Mouse (Mus musculus) MN1 (cell line): ENCODE data around the gene Btn2a2.

ENCODE experiments used
- DNase-seq: peaks from one replicate; pipeline ENCODE4 v3.0.0-alpha.2; 2016; ENCODE audit warnings: low spot score

Gene Btn2a2

DNA sequence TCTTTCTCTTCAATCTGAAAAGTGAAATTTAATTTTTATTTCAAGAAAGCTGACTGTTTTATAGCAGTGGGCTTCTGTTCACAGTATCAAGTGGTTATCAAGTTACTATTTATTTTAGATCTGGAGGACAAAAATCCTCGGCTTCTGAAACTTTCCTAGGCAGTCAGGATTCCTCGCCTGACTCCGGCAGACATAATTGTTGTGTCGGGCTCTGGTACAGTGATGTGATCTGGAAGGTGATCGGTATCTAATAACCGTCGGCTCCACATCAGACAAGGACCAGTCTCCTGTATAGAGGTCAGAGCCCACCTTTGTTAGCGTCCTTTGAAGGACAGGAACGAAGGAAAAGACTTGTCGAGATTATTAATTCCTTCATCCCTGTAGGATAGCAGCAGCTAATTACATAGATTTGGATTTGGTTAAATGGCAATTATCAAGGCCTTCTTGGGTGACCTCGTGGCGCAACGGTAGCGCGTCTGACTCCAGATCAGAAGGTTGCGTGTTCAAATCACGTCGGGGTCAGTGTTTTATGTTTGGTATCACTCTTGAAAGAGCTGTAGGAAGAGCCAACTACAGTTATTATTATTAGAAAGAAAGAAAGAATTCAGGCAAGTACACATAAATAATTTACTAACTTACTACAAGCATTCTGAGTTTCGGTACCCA lies 9.1 kb upstream of the Btn2a2 start:
- DNase-seq = peak; percentile 72

GRCm38 (mm10) chr13:23495526-23495925 lies 6.9 kb upstream of the Btn2a2 start:
- DNase-seq = no peak

DNA sequence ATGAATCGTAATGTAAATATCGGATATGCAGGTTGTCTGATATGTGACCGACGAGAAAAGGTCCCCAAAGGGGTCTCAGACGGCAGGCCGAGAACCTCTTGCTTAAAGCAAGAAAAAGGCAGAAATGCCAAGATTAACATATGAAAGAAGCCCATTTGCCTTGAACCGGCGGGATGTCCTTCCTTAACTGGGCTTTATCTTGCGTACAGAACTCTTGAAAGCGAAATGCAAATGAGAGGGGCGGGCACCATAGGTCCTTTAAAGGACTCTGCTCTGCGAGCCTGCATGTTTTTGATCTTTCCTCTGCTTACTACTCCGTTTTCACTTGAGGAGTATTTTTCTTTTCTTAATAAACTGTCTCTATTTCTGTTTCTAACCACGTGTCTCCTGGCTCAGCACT lies 3.3 kb upstream of the Btn2a2 start:
- DNase-seq = no peak

DNA sequence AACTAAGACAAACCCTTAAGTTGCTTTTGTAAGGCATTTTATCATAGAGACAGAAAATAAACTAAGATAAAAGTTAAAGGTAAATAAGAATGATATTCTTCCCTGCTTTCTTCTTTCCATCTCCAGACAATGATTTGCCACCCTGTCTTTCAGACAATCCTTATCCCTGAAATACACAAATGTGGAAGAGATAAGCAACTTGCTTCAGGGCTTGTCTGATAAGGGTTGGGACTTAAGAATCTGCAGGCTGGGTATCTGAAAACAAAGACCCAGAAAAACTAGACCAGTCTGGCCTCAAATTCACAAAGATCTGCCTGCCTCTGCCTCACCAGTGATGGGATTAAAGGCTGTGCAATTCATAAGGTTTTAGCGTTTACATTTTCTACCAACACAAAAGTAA lies 2.6 kb upstream of the Btn2a2 start:
- no peak for DNase-seq

- no peak for DNase-seq
Measured at GRCm38 (mm10) chr13:23490863-23491262, 2.2 kb upstream of the Btn2a2 start.

GRCm38 (mm10) chr13:23485271-23485670 lies 3.4 kb downstream of the Btn2a2 start:
- no peak for DNase-seq

DNA sequence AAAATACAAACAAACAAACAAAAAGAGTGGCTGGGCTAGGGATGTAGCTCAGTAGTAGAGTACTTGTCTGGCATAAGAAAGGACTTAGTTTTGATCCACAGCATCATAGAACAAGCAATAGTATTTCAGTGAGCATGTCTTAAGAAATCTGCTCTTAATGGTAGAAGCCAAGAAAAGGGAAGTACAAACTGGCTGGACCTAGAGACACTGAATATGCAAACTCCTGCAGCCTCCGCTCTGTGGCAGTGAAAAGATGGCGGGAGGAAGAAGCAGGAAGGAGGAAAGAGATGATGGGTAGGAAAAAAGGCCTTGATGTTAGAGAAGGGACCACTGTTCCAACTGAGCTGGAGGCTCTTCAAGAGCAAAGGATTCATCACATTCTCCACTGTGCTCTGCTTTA lies 5.5 kb downstream of the Btn2a2 start:
- DNase-seq = no peak

DNA sequence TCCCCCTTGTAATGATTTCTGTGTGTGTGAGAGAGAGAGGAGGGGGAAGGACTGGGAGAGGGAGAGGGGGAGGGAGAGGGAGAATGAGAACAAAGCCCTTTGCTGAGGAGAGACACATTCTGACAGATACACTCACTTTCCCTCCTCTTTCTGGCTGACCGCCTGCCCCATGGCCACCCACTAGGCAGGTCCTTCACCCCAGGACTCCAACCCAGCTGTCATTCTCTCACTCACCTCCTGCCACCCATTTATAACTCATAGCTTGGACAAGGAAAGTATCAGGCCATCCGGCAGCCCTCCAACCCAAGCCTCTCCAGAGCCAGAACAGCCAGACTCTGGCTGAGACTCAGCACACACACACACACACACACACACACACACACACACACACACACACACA lies 13.0 kb downstream of the Btn2a2 start:
- DNase-seq = no peak

DNA sequence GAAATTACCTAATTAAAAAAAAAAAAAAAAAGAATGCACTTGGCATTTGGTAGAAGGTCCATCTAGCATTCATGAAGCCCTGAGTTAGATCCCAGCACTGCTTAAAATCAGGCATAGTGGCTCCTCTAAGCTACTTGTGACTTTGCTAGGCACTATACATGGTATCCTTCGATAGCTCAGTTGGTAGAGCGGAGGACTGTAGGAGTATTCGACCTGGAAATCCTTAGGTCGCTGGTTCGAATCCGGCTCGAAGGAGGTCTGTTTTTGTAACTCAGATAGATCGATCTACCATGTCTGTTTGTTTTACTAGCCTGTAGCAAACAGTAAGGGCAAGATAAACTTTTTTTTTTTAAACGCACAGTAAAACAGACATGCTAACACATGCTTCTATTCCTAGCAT lies 21.7 kb downstream of the Btn2a2 start:
- DNase-seq = peak; percentile 82

GRCm38 (mm10) chr13:23466306-23466705 lies 22.4 kb downstream of the Btn2a2 start:
- no peak for DNase-seq

- no peak for DNase-seq
Measured at GRCm38 (mm10) chr13:23465600-23466109, 23.0 kb downstream of the Btn2a2 start, which contains the start of gene Btn1a1. Gene Btn1a1 (minus strand): TSS chr13:23465901.

- no peak for DNase-seq
Measured at GRCm38 (mm10) chr13:23464841-23465366, 23.8 kb downstream of the Btn2a2 start.

GRCm38 (mm10) chr13:23464224-23464637 lies 24.4 kb downstream of the Btn2a2 start:
- peak; percentile 42 for DNase-seq

GRCm38 (mm10) chr13:23463381-23464223 lies 25.1 kb downstream of the Btn2a2 start:
- DNase-seq = peak; percentile 84

GRCm38 (mm10) chr13:23462669-23463068 lies 26.0 kb downstream of the Btn2a2 start:
- DNase-seq = no peak

DNA sequence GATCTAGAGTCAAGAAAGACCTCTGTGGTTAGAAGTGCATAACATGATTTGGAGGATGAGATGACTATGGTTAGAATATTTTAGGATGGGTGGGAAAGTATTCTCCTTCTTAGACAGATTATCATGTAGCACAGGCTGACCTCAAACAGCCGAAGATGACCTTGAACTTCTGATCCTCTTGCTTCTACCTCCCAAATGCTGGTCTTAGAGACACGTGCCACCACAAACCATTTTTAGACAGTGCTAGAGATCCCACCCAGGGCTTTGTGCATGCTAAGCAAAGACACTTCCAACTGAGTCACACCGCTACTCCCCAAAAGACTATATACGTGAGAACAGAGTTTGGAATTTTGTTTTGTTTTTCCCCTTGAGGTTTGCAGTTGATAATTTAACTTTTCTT lies 26.6 kb downstream of the Btn2a2 start:
- DNase-seq = no peak

- no peak for DNase-seq
Measured at GRCm38 (mm10) chr13:23459264-23459846, 29.3 kb downstream of the Btn2a2 start.

GRCm38 (mm10) chr13:23453926-23454325 lies 34.7 kb downstream of the Btn2a2 start:
- no peak for DNase-seq

DNA sequence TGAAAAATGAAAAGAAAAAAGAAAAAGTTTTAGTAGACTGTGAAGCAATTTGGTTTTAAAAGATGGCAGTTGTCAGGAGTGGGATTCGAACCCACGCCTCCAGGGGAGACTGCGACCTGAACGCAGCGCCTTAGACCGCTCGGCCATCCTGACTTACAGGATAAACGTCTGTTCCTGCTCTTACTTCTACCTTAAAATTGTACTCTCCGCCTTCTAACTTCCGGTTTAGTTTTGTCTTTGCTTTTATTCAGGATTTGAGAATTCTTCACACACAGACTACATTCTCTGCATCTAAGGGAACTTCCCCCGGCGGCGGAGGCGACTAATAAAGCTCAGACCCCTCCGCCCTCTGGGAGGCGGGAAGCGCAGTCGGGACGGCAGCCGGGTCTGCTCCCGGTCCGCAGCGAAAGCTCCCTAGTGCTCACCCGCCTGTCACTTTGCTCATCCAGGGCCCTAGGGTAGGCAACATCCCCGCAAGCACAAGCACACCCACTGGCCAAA lies 35.2 kb downstream of the Btn2a2 start:
- DNase-seq = peak; percentile 87

DNA sequence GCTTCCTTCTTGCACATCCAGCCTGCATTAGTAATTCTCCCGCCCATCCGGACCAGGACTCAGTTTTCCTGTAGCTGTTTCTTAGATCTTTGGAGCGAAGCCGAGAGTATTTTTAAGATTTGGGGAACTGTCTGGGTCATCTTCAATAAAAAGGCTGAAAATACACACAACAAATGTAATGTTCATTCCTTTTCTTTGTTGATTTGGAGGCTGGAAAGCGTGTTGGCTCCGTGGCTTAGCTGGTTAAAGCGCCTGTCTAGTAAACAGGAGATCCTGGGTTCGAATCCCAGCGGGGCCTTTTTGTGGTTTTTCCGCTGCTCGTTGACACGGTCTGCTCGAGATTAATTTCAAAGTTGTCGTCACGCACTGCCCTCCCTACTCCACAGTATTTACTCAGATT lies 38.3 kb downstream of the Btn2a2 start:
- peak; percentile 92 for DNase-seq

DNA sequence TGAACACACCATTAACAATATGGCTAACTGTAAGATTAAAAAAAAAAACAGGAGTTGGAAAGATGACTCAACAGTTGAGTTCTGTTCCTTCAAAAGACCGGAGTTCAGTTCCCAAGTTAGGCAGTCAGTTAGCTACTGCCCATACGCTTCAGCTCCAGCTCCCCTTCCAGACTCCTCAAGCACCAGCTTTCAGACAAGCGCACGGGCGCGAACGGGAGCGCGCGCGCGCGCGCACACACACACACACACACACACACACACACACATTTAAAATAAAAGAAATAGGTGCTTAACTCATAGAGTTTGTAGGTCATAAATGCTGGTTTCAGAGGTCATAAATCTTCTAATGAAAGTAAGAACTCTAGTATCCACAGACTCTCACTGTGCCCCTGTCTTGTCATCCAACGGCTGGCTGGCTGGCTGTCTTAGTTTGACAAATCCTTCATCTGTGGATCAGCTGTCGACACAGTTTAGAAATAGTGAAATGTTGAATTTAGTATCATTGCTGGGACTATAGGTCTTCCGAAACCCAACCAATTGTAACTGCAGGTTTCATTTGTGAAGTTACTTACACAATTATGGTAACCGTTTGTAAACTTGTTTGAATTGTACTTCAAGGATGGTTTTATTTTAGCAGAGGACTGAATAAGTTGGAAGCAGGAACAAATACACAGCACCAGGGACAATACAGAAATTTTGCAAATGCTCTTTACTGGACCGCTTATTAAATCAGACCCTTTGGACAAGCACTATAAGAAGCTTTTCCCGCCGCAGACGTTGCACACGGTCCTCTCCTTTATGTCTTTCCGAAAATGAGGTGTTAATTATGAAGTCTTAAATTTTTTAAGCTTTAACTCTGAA lies 39.2 kb downstream of the Btn2a2 start:
- peak; percentile 78 for DNase-seq
